Mouse (Mus musculus): ENCODE data around the gene Kcnj4. TPM values are rescaled to one million over a fixed set of nuclear protein-coding genes. Genes with fewer than 3 reads are reported as not detected.
A peak's percentile ranks its signal among the peaks of the same experiment; 100 is the strongest.

Kcnj4 gene
- polyA plus RNA-seq, 1 experiment from 2014 or later, result not detected

DNA sequence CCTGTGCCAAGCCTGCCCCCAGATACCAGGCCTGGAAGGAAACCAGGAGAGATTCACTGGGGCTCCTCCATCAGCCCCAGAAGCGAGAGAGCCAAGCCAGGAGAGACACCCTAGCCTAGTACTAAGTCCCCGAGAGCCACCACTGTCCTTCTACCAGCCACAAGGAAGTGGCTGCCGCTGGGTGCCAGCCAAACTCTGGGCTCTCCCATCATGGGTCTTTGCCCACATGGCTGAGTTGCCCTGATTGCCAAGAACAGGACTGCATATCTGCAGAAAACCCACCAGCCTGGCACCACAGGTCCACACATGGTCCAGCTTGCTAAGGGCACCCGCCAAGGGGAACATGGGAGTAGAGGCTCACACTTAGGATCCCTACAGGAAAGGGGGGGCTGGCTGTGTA is 64.8 kb downstream of the Kcnj4 start:
- H3K4me2 ChIP-seq (replicated peaks; ENCODE audit: low read depth, low read length), result peak overlapping the region; percentile 91
- no peaks in the 10 kb centered on the region for H3K27me3 ChIP-seq (ENCODE audit: control insufficient read depth, insufficient read depth, low read length)
- H3K4me1 ChIP-seq (replicated peaks; ENCODE audit: control insufficient read depth, insufficient read depth, low read length), result peaks cover 24% of the 10 kb centered on the region
- H3K4me3 ChIP-seq (ENCODE audit: low read depth, low read length), result peak overlapping the region; percentile 97
- H3K9me3 ChIP-seq (ENCODE audit: control insufficient read depth, low read length), result no peaks in the 10 kb centered on the region
- no peak for ATAC-seq (ENCODE audit: low FRiP score)
- peaks cover 7% of the 10 kb centered on the region for H3K36me3 ChIP-seq (ENCODE audit: control insufficient read depth, insufficient read depth, low read length)
- H3K27ac ChIP-seq (ENCODE audit: low read depth, low read length), result no peak overlapping the region
- WGBS, result 88% methylated on average over 4 of the region's 4 CpGs
- peak overlapping the region; percentile 100 for H3K9ac ChIP-seq (ENCODE audit: low read depth, low read length)
- DNase-seq (ENCODE audit: low spot score), result no peak

DNA sequence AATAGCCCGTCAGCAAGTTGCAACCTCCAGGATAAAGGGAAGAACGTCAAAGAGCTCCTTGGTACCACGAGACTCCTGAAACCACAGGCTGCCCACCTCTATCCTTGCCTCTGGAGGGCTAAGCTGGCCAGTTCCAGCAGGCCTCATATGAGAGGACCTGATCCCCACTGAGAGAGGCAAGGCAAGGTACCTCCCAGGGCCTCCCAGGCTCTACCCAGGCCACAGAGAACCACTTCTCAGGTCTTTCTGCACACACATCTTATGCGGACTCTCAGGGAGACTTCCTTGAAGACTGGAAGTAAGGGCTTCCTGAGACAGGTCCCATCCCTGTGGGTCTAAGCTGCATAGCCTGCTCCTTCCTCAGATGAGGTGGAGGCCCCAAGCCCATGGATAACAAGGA is 65.7 kb downstream of the Kcnj4 start:
- 75% methylated on average over 4 of the region's 4 CpGs for whole genome bisulfite sequencing
- H3K4me1 ChIP-seq (replicated peaks; ENCODE audit: control insufficient read depth, insufficient read depth, low read length), result peaks cover 24% of the 10 kb centered on the region
- no peak overlapping the region for H3K27ac ChIP-seq (ENCODE audit: low read depth, low read length)
- H3K4me3 ChIP-seq (ENCODE audit: low read depth, low read length), result peak overlapping the region; percentile 97; the same call in 1 of the 2 replicates
- 0 out of 2 replicates have a peak overlapping the region, but pooled peaks have one; percentile 100 for H3K9ac ChIP-seq (ENCODE audit: low read depth, low read length)
- ATAC-seq (ENCODE audit: low FRiP score), result no peak
- peak overlapping the region; percentile 91 for H3K4me2 ChIP-seq (replicated peaks; ENCODE audit: low read depth, low read length)
- H3K27me3 ChIP-seq (ENCODE audit: control insufficient read depth, insufficient read depth, low read length), result no peaks in the 10 kb centered on the region
- no peak for DNase-seq (ENCODE audit: low spot score)
- H3K36me3 ChIP-seq (ENCODE audit: control insufficient read depth, insufficient read depth, low read length), result peaks cover 14% of the 10 kb centered on the region
- H3K9me3 ChIP-seq (ENCODE audit: control insufficient read depth, low read length), result no peaks in the 10 kb centered on the region

DNA sequence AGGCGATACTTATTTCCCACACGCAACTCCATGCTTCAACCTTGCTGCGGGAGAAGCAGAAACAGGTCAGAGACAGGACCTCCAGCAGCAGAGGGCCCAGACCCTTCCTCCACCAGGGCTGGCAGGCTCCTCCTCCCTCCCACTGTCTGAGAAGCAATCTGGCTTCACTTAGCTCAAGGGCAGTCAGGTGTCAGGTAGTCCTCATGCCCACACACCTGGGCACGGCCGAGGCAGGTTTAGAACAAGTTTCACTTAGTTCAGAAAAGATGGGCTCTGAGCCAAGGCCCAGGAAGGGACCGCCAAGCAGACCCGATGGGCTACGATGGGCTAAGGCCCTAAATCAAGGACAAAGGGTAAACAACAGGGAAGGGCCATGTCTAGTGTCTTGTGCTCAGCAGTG is 66.2 kb downstream of the Kcnj4 start:
- Histone ChIP-seq H3K27me3 (ENCODE audit: control insufficient read depth, insufficient read depth, low read length) (no peaks in the 10 kb centered on the region), H3K36me3 (ENCODE audit: control insufficient read depth, insufficient read depth, low read length) (peaks cover 19% of the 10 kb centered on the region)

GRCm38 (mm10) chr15:79438209-79438810 is 66.7 kb downstream of the Kcnj4 start:
- 82% methylated on average over 6 of the region's 6 CpGs for WGBS
- H3K9ac ChIP-seq (ENCODE audit: low read depth, low read length), result no peak overlapping the region
- no peak for ATAC-seq (ENCODE audit: low FRiP score)

More for the DNA sequence above, 66.2 kb downstream of the Kcnj4 start:
- Histone ChIP-seq H3K4me2 (replicated peaks; ENCODE audit: low read depth, low read length) (no peak overlapping the region; the same call in 1 of the 2 replicates), H3K4me1 (replicated peaks; ENCODE audit: control insufficient read depth, insufficient read depth, low read length) (peaks cover 24% of the 10 kb centered on the region), H3K9me3 (ENCODE audit: control insufficient read depth, low read length) (no peaks in the 10 kb centered on the region), H3K4me3 (ENCODE audit: low read depth, low read length) (no peak overlapping the region), H3K9ac (ENCODE audit: low read depth, low read length) (no peak overlapping the region), H3K27ac (ENCODE audit: low read depth, low read length) (no peak overlapping the region)
- DNase-seq (ENCODE audit: low spot score), result no peak
- 87% methylated on average over 8 of the region's 8 CpGs for WGBS
- ATAC-seq (ENCODE audit: low FRiP score), result no peak

DNA sequence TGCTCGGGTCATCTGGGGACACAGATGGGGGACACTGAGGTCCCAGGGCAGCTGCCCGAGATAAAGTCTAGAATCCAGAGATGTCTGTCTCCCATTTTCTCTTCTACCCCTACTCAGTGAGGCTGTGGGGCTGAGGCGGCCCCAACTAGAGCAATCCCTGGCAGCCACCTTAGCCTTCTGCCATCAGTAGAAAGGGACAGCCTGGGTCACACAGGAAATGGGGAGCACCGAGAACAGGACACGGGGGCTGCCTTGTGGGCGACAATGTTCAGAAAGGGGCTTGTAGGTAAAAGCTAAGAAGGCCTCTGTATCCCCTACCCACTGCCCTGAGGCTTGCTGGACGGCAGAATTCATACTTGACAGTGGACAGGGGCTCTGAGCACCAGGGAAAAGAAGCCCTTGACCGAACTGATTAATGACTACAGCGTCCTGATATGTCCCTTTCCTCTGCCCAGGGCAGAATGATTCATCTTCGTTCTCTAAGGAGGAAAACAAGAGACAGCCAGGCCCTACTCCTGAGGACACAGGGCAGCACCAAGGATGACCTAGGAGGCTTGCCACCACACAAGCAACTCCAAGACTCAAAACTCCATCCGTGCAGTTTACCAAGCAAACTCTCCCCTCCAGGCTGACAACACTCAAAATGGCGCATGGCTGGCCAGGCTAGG is 67.4 kb downstream of the Kcnj4 start:
- H3K27ac ChIP-seq (ENCODE audit: low read depth, low read length), result no peak overlapping the region
- ATAC-seq (ENCODE audit: low FRiP score), result no peak
- H3K4me2 ChIP-seq (replicated peaks; ENCODE audit: low read depth, low read length), result no peak overlapping the region
- DNase-seq (ENCODE audit: low spot score), result no peak
- no peak overlapping the region for H3K4me3 ChIP-seq (ENCODE audit: low read depth, low read length)
- H3K9ac ChIP-seq (ENCODE audit: low read depth, low read length), result no peak overlapping the region
- no peaks in the 10 kb centered on the region for H3K9me3 ChIP-seq (ENCODE audit: control insufficient read depth, low read length)
- H3K4me1 ChIP-seq (replicated peaks; ENCODE audit: control insufficient read depth, insufficient read depth, low read length), result peaks cover 23% of the 10 kb centered on the region
- H3K36me3 ChIP-seq (ENCODE audit: control insufficient read depth, insufficient read depth, low read length), result peaks cover 25% of the 10 kb centered on the region
- H3K27me3 ChIP-seq (ENCODE audit: control insufficient read depth, insufficient read depth, low read length), result no peaks in the 10 kb centered on the region
- WGBS, result 92% methylated on average over 12 of the region's 12 CpGs

More at GRCm38 (mm10) chr15:79438209-79438810, 66.7 kb downstream of the Kcnj4 start:
- DNase-seq (ENCODE audit: low spot score), result no peak
- H3K4me2 ChIP-seq (replicated peaks; ENCODE audit: low read depth, low read length), result no peak overlapping the region; the same call in 1 of the 2 replicates
- H3K4me1 ChIP-seq (replicated peaks; ENCODE audit: control insufficient read depth, insufficient read depth, low read length), result peaks cover 24% of the 10 kb centered on the region
- H3K27me3 ChIP-seq (ENCODE audit: control insufficient read depth, insufficient read depth, low read length), result no peaks in the 10 kb centered on the region
- no peaks in the 10 kb centered on the region for H3K9me3 ChIP-seq (ENCODE audit: control insufficient read depth, low read length)
- H3K4me3 ChIP-seq (ENCODE audit: low read depth, low read length), result no peak overlapping the region
- H3K27ac ChIP-seq (ENCODE audit: low read depth, low read length), result no peak overlapping the region
- H3K36me3 ChIP-seq (ENCODE audit: control insufficient read depth, insufficient read depth, low read length), result peaks cover 20% of the 10 kb centered on the region

- 75% methylated on average over 7 of the region's 7 CpGs for WGBS
- DNase-seq (ENCODE audit: low spot score), result no peak
- Histone ChIP-seq H3K36me3 (ENCODE audit: control insufficient read depth, insufficient read depth, low read length) (peaks cover 26% of the 10 kb centered on the region), H3K4me3 (ENCODE audit: low read depth, low read length) (no peak overlapping the region), H3K9me3 (ENCODE audit: control insufficient read depth, low read length) (no peaks in the 10 kb centered on the region), H3K4me2 (replicated peaks; ENCODE audit: low read depth, low read length) (no peak overlapping the region), H3K27me3 (ENCODE audit: control insufficient read depth, insufficient read depth, low read length) (no peaks in the 10 kb centered on the region), H3K27ac (ENCODE audit: low read depth, low read length) (no peak overlapping the region), H3K9ac (ENCODE audit: low read depth, low read length) (no peak overlapping the region), H3K4me1 (replicated peaks; ENCODE audit: control insufficient read depth, insufficient read depth, low read length) (peaks cover 23% of the 10 kb centered on the region)
- ATAC-seq (ENCODE audit: low FRiP score), result no peak
These were observed 68.5 kb downstream of the Kcnj4 start for GRCm38 (mm10) chr15:79436481-79436921.

- Histone ChIP-seq H3K9me3 (ENCODE audit: control insufficient read depth, low read length) (no peaks in the 10 kb centered on the region), H3K27me3 (ENCODE audit: control insufficient read depth, insufficient read depth, low read length) (no peaks in the 10 kb centered on the region), H3K9ac (ENCODE audit: low read depth, low read length) (no peak overlapping the region), H3K4me3 (ENCODE audit: low read depth, low read length) (no peak overlapping the region), H3K36me3 (ENCODE audit: control insufficient read depth, insufficient read depth, low read length) (peaks cover 31% of the 10 kb centered on the region), H3K4me2 (replicated peaks; ENCODE audit: low read depth, low read length) (no peak overlapping the region), H3K27ac (ENCODE audit: low read depth, low read length) (no peak overlapping the region), H3K4me1 (replicated peaks; ENCODE audit: control insufficient read depth, insufficient read depth, low read length) (peaks cover 20% of the 10 kb centered on the region)
- WGBS, result 52% methylated on average over 7 of the region's 7 CpGs
- ATAC-seq (ENCODE audit: low FRiP score) (no peak), DNase-seq (ENCODE audit: low spot score) (no peak)
These were observed 69.8 kb downstream of the Kcnj4 start for GRCm38 (mm10) chr15:79435191-79435671.
